Mouse (Mus musculus) forebrain, embryonic 12.5 days (tissue): ENCODE measurements at regions not wholly inside any gene's neighbourhood (a gene's known extent, or its start where the extent isn't known, plus 50 kb on each side); places are given as distances from the start of the nearest gene placed in this dataset.

Source experiments
- ATAC-seq: fragments of 200-750 bp; cut with Nextera tagmentation; 2 replicates; pipeline ENCODE4 v1.8.0; 2017; ENCODE audit warnings: moderate TSS enrichment; ENCODE audit not compliant: low FRiP score
- H3K27ac ChIP-seq: fragments of 300-500 bp; sonication (generic); 2 replicates; pipeline ENCODE4 v1.5.1; 2016; ENCODE audit warnings: mild to moderate bottlenecking
- H3K27me3 ChIP-seq: fragments of 300-500 bp; sonication (generic); 2 replicates; pipeline ENCODE4 v1.6.1; 2016; ENCODE audit warnings: mild to moderate bottlenecking
- H3K36me3 ChIP-seq: fragments of 300-500 bp; sonication (generic); replicated peaks from 2 replicates; pipeline ENCODE4 v1.6.1; 2016; ENCODE audit warnings: mild to moderate bottlenecking
- H3K4me1 ChIP-seq: fragments of 300-500 bp; sonication (generic); 2 replicates; pipeline ENCODE4 v1.6.1; 2016
- H3K4me2 ChIP-seq: fragments of 300-500 bp; sonication (generic); 2 replicates; pipeline ENCODE4 v1.6.1; 2016; ENCODE audit warnings: mild to moderate bottlenecking, moderate library complexity
- H3K4me3 ChIP-seq: fragments of 300-500 bp; sonication (generic); replicated peaks from 2 replicates; pipeline ENCODE4 v1.5.1; 2016; ENCODE audit warnings: mild to moderate bottlenecking
- H3K9ac ChIP-seq: fragments of 300-500 bp; sonication (generic); 2 replicates; pipeline ENCODE4 v1.6.1; 2016; ENCODE audit warnings: mild to moderate bottlenecking
- H3K9me3 ChIP-seq: fragments of 300-500 bp; sonication (generic); 2 replicates; pipeline ENCODE4 v1.6.1; 2016
- WGBS: fragments of 180-500 bp; shearing (Covaris S2); methylation state at CpG from one replicate; pipeline ENCODE4 v1.1.7; 2016; 5-methylcytosine and 5-hydroxymethylcytosine counted together

- peaks cover 6% of the 10 kb centered on the region; the same call in 1 of the 2 replicates for H3K27me3 ChIP-seq
- no peak overlapping the region for H3K9ac ChIP-seq
- no peak overlapping the region for H3K4me3 ChIP-seq
- ATAC-seq = no peak
- no peak overlapping the region for H3K27ac ChIP-seq
- H3K4me1 ChIP-seq = peaks cover 9% of the 10 kb centered on the region
- H3K4me2 ChIP-seq = no peak overlapping the region
- 86% methylated on average over 10 of the region's 10 CpGs for WGBS
- H3K9me3 ChIP-seq = no peaks in the 10 kb centered on the region
- no peaks in the 10 kb centered on the region for H3K36me3 ChIP-seq
Measured at GRCm38 (mm10) chr1:126931093-126931492, 100.5 kb upstream of the Nckap5 start.

DNA sequence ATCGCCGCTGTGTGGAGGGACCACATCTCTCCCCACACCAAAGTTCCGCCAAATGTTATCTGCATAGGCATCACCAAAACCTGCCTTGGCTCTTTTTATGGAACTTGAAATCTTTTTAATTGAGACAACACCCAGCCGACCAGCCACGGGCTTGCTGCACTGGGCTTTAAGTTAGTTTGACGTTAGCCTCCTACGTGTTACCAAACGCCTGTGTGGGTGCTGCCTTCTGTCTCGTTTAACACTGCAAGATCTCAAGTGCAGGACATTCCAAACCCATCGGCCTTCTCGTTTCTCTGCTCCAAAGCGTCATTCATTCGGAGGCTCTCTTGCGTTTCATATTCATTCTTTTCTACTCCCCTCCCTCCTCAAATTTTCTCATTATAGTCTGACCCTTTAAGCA lies 100.0 kb upstream of the Nckap5 start:
- ATAC-seq = no peak
- Histone ChIP-seq H3K27ac (no peak overlapping the region), H3K4me2 (no peak overlapping the region), H3K4me1 (peaks cover 9% of the 10 kb centered on the region), H3K4me3 (no peak overlapping the region), H3K9ac (no peak overlapping the region), H3K36me3 (no peaks in the 10 kb centered on the region), H3K27me3 (peaks cover 6% of the 10 kb centered on the region; the same call in 1 of the 2 replicates), H3K9me3 (no peaks in the 10 kb centered on the region)
- 83% methylated on average over 14 of the region's 14 CpGs for WGBS

DNA sequence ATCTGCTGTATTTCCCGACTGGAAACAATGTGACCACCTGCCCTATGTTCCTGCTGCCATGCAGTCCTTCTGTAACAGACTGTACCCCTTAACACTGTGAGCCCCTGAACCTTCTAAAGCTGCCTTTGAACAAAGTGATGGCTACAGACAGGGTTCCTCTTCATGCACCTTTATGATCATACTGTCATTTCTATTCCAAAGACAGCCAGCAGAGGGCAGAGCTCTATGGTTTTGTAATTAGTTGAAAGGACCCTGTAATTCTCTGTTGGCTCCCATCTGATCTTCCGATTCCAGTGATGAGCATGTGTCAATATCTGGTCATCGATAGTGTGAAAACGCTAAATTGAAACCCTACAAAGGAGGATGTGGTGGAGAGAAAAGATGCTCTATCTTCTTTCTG lies 99.1 kb upstream of the Nckap5 start:
- no peak overlapping the region for H3K9ac ChIP-seq
- H3K36me3 ChIP-seq = no peaks in the 10 kb centered on the region
- no peak overlapping the region for H3K27ac ChIP-seq
- peaks cover 13% of the 10 kb centered on the region for H3K4me1 ChIP-seq
- 75% methylated on average over 4 of the region's 4 CpGs for WGBS
- H3K4me2 ChIP-seq = no peak overlapping the region
- H3K4me3 ChIP-seq = no peak overlapping the region
- peaks cover 6% of the 10 kb centered on the region; the same call in 1 of the 2 replicates for H3K27me3 ChIP-seq
- no peaks in the 10 kb centered on the region for H3K9me3 ChIP-seq
- ATAC-seq = no peak

DNA sequence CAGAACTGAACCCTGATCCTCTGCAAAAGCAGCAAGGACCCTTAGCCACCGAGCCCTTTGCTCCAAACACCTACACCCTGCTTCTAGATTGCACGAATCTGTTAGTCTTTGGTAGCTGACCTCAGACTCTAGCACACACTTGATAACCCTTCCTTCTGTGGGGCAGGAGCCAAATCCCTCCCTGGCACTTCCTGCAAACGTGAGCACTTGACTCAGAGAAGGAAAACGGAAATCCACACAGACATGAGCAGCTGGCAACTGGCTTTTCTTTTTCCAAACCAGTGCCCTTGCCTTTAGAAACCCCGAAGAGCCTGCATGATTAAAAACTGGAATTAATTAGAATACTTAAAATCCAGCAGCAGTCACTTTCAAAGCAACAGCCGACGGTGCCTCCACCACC lies 97.6 kb upstream of the Nckap5 start:
- WGBS = 33% methylated on average over 7 of the region's 7 CpGs
- H3K4me2 ChIP-seq = no peak overlapping the region
- H3K27ac ChIP-seq = peak overlapping the region; percentile 50; the same call in 1 of the 2 replicates
- H3K36me3 ChIP-seq = no peaks in the 10 kb centered on the region
- no peak overlapping the region for H3K4me3 ChIP-seq
- H3K4me1 ChIP-seq = peaks cover 13% of the 10 kb centered on the region
- H3K9ac ChIP-seq = no peak overlapping the region
- no peak for ATAC-seq
- no peaks in the 10 kb centered on the region for H3K9me3 ChIP-seq
- H3K27me3 ChIP-seq = peaks cover 6% of the 10 kb centered on the region; the same call in 1 of the 2 replicates

DNA sequence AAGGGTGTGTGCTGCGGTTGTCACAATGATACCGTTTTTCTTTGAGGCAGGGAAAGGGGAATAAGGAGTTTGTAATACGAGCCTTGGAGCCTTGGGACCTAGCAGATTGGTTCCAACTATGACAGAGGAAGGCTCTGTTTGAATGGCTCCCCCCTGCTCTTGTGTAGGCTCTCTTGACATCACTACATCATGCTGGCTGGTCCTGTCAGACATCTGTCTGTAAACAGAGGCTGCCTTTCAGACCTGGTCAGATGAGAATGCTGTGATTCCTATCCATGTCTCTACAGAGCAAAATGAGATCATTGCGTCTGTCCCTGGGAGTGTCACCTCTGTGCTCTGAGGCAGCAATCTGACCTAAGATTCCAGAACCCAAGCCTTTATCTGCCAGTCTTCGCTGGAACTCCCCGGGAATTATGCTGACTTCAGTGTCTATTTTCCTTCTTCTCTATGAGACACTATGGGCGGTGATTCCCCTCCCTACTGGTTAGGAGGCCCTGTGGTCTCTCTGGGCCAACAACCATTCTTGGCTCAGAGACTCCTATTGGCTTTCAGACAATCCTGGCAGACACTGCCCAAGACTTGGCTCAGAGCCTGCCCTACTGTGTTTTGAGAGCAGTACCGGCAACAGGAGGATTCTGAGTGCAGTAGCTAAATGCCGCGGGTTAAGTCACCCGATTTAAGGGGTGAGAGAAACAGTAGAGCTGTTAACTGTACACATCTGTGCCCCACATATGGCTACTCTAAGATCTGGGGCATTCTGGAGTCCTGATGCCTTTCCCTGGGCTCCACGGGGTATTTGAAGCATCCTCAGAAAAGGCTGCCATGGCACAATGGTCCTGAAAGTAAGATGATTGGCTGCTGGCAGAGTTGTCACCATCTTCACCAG lies 94.8 kb upstream of the Nckap5 start:
- no peak overlapping the region for H3K4me2 ChIP-seq
- peak; percentile 54; the same call in 1 of the 2 replicates for ATAC-seq
- peaks cover 13% of the 10 kb centered on the region for H3K4me1 ChIP-seq
- no peaks in the 10 kb centered on the region for H3K27me3 ChIP-seq
- 78% methylated on average over 12 of the region's 12 CpGs for WGBS
- H3K9ac ChIP-seq = no peak overlapping the region
- no peak overlapping the region for H3K4me3 ChIP-seq
- H3K9me3 ChIP-seq = no peaks in the 10 kb centered on the region
- H3K27ac ChIP-seq = no peak overlapping the region
- no peaks in the 10 kb centered on the region for H3K36me3 ChIP-seq

DNA sequence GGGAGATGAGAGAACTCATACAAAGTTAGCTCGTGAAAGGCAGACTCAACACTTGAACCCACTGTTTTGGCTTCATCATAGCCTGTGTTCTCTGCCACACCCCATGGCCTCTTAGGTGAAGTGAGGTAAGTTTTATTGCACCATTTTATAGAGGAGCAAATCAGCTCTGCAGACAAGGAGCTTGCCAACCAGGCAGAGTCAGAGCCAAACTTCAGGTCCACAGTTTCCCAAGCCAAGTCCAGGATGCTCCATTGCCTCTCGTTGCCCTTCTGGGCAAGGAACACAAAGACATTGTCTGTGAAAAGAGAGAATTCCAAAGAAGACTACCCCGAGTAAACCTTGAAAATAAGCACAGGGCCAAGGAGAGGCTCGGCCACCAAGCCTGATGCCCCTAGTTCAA lies 93.4 kb upstream of the Nckap5 start:
- WGBS = 88% methylated on average over 4 of the region's 4 CpGs
- no peak overlapping the region for H3K27ac ChIP-seq
- H3K9me3 ChIP-seq = no peaks in the 10 kb centered on the region
- no peaks in the 10 kb centered on the region for H3K36me3 ChIP-seq
- no peaks in the 10 kb centered on the region for H3K27me3 ChIP-seq
- H3K4me1 ChIP-seq = peaks cover 13% of the 10 kb centered on the region
- H3K4me2 ChIP-seq = no peak overlapping the region
- no peak overlapping the region for H3K4me3 ChIP-seq
- no peak for ATAC-seq
- H3K9ac ChIP-seq = no peak overlapping the region

- no peak overlapping the region for H3K27ac ChIP-seq
- no peak overlapping the region for H3K4me3 ChIP-seq
- H3K36me3 ChIP-seq = no peaks in the 10 kb centered on the region
- ATAC-seq = no peak
- H3K4me2 ChIP-seq = no peak overlapping the region
- WGBS = 89% methylated on average over 4 of the region's 4 CpGs
- H3K27me3 ChIP-seq = no peaks in the 10 kb centered on the region
- no peaks in the 10 kb centered on the region for H3K9me3 ChIP-seq
- no peak overlapping the region for H3K9ac ChIP-seq
- peaks cover 4% of the 10 kb centered on the region for H3K4me1 ChIP-seq
Measured at GRCm38 (mm10) chr1:126922231-126922630, 91.6 kb upstream of the Nckap5 start.

GRCm38 (mm10) chr1:126918876-126919275 lies 88.3 kb upstream of the Nckap5 start:
- Histone ChIP-seq H3K4me2 (no peak overlapping the region), H3K27ac (no peak overlapping the region), H3K27me3 (no peaks in the 10 kb centered on the region), H3K36me3 (no peaks in the 10 kb centered on the region), H3K9ac (no peak overlapping the region), H3K4me1 (peaks cover 10% of the 10 kb centered on the region), H3K4me3 (no peak overlapping the region), H3K9me3 (no peaks in the 10 kb centered on the region)
- no peak for ATAC-seq
- 93% methylated on average over 1 of the region's 1 CpGs for WGBS

- Histone ChIP-seq H3K9ac (no peak overlapping the region), H3K4me3 (no peak overlapping the region), H3K4me2 (no peak overlapping the region), H3K36me3 (no peaks in the 10 kb centered on the region), H3K27me3 (no peaks in the 10 kb centered on the region), H3K4me1 (peaks cover 10% of the 10 kb centered on the region), H3K9me3 (no peaks in the 10 kb centered on the region), H3K27ac (no peak overlapping the region)
- no peak for ATAC-seq
- WGBS = 35% methylated on average over 6 of the region's 6 CpGs
Measured at GRCm38 (mm10) chr1:126917872-126918271, 87.3 kb upstream of the Nckap5 start.

- no peak overlapping the region for H3K27ac ChIP-seq
- H3K4me3 ChIP-seq = no peak overlapping the region
- H3K4me1 ChIP-seq = peaks cover 10% of the 10 kb centered on the region
- H3K4me2 ChIP-seq = no peak overlapping the region
- 15% methylated on average over 6 of the region's 6 CpGs for WGBS
- H3K9me3 ChIP-seq = no peaks in the 10 kb centered on the region
- H3K36me3 ChIP-seq = no peaks in the 10 kb centered on the region
- no peak overlapping the region for H3K9ac ChIP-seq
- peak; percentile 87 for ATAC-seq
- H3K27me3 ChIP-seq = no peaks in the 10 kb centered on the region
Measured at GRCm38 (mm10) chr1:126916369-126916768, 85.8 kb upstream of the Nckap5 start.

DNA sequence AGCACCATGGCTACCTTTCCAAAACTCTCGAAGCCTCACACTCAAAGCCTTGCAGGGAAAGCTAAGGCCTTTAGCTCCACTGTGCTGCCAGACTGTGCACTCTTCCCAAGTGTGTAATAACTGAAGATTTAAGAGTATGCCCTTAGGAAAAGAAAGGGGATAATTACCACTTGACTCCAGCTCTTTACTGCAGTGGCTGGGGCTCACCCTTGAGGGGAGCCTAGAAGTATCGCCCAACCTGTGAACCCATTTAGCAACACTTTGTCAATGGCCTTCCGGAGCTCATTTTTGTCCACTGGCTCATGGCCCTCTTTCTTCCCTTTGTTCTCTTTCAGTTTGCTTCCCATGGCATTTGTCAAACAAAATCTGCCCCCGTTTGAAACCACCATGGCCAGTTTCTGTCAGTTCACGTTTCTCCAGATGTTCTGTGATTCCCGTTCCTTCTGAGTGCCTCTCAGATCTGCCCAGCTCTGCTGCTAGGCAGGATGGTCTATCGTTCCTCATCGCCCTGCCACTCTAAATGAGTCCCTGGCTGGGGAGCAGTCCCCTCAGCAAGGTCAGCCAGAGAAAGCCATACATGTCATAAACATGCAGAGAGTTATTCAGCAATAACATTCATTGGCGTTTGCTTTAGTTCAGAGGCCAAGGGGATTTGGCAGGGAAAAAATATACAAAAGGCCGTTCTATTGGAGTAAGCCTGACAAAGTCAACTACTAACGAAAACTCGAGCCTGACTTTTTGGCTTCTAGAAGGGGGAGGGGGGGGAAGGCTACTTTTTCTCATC lies 80.9 kb upstream of the Nckap5 start:
- no peaks in the 10 kb centered on the region for H3K9me3 ChIP-seq
- no peaks in the 10 kb centered on the region for H3K36me3 ChIP-seq
- 75% methylated on average over 12 of the region's 12 CpGs for WGBS
- no peak overlapping the region for H3K27ac ChIP-seq
- no peaks in the 10 kb centered on the region for H3K27me3 ChIP-seq
- no peak overlapping the region for H3K9ac ChIP-seq
- H3K4me1 ChIP-seq = peaks cover 10% of the 10 kb centered on the region
- ATAC-seq = no peak
- H3K4me3 ChIP-seq = no peak overlapping the region
- no peak overlapping the region for H3K4me2 ChIP-seq

- Histone ChIP-seq H3K4me2 (no peak overlapping the region), H3K9ac (no peak overlapping the region), H3K4me3 (no peak overlapping the region), H3K36me3 (no peaks in the 10 kb centered on the region), H3K4me1 (no peaks in the 10 kb centered on the region), H3K27me3 (no peaks in the 10 kb centered on the region), H3K9me3 (no peaks in the 10 kb centered on the region), H3K27ac (no peak overlapping the region)
- ATAC-seq = no peak
- WGBS = 85% methylated on average over 2 of the region's 2 CpGs
Measured at GRCm38 (mm10) chr1:126907417-126907816, 76.8 kb upstream of the Nckap5 start.
